Mouse (Mus musculus) CD4-positive, CD25-positive, alpha-beta regulatory T cell, adult 4 months (primary cell): ENCODE data around the gene Mtmr2. TPM values are rescaled to one million over a fixed set of nuclear protein-coding genes. Genes with fewer than 3 reads are reported as not detected.

Source experiments
- ATAC-seq: one replicate; pipeline ENCODE4 v1.8.0; 2017
- polyA plus RNA-seq, 2 experiments: library from polyadenylated mRNA; unstranded; fragments of 100-300 nt; shearing (Covaris generic); gene quantifications; one replicate each; pipeline ENCODE4 v1.2.1; 2017

Mtmr2 gene
- polyA plus RNA-seq, 2 experiments from 2014 or later, result 30.9 to 31.9 TPM

DNA sequence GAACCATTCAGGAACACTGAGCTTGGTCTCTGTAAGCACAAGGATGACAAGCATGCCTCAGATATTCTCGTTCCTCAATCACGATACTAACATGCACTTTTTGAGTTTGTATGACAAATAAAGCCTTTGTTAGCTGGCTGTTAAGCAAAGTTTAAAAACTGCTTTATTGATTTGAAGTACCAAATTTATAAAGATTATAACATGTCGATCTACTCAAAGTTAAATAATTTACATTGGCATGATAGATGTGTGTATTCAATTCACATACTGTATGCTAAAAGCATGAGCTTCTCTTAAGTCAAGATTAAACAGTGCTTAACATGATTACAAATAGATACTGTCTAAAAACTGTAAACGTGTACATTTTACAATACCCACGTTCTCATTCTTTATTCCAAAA lies 59.4 kb downstream of the Mtmr2 start:
- no peak for ATAC-seq

DNA sequence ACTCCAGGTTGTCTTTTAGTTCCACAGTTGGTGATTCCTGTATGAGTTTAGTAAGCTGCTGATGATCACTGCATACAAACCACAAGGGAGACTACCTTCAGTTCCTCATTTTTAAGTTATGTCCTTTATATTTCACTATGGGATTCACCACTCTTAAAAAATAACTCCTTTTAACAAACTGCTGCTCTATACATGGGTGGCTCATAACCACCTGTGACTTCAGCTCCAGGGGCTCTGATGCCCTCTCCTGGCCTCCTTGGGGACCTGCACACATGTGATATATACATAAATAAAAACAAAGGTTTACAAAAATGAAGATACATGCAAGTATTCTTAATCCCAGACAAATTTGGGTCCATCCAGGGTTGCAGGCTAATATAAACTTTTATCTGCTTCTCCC lies 61.7 kb downstream of the Mtmr2 start:
- no peak for ATAC-seq

DNA sequence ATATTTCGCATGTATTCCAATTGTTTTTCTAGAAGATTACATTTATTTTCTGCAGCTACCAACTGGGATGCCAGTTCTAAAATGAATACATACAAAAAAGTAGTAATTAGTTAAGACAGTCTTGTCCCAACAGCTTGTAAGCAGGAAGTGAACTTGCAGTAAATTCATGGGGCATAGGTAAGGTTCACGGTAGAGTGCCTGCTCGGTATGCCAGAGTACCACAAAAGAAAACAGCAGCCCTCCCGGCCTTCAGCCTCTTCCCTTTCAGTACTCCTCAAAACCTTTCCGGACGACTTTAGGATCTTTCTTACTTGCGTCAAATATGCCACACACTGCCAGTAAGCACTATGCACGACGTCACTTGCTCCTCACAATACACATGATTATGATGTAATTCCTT lies 70.2 kb downstream of the Mtmr2 start:
- ATAC-seq, result no peak

DNA sequence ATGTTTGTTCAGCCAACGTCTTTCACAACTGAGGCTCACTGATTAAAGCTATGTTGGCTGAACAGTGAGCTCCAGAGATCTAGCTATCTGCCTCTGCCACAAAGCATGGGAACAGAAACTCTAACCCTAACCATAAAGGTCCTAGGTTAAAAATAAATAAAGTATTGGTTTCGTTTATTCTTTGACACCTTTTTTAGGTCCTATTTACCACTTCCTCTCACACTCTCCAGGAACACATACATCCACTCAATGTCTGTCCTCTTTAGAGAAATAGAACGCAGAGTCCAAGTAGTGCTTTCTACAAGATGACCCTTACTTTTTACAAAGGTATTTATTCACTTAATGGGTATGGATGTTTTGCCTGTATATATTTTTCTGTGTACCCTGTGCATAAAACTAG lies 72.6 kb downstream of the Mtmr2 start:
- ATAC-seq, result no peak

DNA sequence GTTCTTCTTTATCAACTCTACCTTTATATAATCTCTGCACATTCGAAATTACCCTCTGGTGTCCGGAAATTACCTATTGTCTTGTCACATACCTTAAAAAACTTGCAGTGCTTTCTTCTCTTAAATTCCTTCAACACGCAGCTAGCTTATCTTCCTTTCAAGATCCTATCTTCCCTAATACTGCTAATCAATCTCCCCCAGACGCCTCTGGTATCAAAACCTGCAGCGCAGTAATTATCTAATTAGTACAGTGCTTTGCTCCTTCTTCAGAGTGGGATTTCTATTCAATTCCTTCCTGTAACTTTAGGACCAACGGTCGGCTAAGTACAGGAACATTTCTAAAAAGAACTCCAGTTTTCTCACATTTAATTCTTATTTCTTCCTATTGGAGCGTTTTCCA lies 77.7 kb downstream of the Mtmr2 start:
- no peak for ATAC-seq

DNA sequence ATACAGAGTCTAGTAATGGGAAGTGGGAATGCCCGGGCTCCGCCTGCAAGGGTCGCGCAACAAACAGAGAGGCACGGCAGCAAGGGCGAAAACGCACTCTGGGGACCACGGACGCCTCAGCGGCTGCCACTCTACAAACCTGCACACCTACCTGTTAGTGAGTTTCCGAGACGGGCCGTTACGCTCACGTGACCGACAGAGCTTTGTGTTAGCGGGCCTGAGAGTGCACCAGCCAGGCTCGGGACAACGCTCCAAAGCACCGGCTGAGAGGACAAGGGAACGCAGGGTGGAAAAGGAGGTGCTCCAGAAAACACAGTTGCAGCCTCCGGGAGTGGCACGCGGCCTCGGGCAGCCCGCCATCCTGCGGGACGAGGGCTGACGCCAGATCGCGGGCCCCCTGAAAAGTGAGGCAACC lies 78.2 kb downstream of the Mtmr2 start:
- peak; percentile 13 for ATAC-seq

DNA sequence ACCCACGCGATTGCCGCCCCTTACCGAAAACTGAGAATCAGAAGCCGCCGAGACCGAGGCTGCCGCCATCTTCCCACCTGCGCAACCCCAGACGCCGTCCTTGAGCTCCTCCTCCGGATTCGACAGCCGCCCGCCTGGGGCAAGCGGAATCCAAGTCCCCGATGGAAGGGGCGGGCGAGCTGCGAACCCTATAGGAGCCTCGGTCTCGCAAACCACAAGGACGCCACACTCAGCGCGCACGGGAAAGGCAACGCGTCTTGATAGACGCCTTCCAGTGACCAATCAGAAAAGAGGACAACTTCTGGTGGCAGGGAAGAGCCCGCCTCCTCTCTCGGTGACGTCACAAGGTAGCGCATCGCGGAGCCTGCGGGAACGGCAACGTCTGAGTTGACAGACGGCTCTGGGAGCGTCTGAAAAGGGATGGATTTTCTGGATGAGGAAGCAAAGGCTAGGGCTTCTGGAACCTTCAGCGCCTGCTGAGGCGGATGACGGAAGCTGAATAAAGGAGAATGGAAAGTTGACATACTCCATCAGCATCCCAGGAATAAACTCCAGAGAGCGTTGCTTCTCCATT lies 78.7 kb downstream of the Mtmr2 start, which contains the start of gene Cep57:
Gene Cep57, minus strand, starts transcription at position 276 of the 574 bp plus-strand sequence.
- ATAC-seq, result peak; percentile 75

DNA sequence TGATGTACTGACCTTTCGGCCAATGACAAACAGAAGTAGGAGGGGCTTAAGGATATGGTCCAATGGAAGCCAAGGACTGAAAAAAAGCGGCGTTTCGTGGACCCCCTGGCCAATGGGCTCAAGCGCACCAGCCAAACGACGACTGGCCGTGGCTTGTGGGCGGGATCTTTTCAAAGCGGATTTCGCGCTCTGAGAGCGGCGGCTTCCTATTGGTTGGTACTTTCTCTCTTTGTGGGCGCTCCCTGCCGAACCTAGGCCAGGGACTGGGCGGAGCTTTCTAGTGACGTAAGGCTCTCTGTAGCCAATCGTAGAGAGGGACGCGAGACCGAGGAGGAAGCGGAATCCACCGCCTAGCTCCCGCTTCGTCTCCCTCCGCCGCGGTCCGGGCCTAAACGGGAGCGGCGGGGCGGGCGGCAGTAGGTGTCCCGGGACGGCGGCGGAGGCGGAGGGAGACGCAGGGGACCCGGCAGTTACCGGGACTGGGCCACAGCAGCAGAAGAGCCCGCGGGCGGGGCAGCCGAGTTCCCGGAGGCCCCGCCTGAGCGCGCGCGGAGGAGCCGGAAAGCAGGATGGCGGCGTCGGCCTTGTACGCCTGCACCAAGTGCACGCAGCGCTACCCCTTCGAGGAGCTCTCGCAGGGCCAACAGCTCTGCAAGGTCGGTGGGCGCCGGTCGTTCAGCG lies 79.3 kb downstream of the Mtmr2 start, which contains the start of gene Fam76b:
Gene Fam76b, plus strand, starts transcription at position 311 of the 681 bp plus-strand sequence.
- peak; percentile 76 for ATAC-seq

DNA sequence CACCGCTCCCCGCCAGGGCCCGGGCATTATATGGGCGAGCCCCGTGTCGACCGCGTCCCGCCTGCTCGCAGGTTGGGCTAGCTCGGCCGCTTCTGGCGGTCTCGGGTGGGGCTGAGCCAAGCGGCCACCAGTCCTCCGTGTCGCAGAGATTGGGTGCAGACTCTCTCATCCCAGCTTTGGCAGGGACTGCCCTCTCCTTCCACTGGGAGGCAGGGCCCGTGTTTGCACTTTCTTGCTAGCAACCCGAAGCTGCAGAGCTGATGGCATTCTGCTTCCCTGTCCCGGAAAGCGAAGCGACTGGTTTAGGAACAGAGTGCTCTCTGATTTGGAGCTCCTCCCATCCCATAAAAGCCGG lies 79.9 kb downstream of the Mtmr2 start:
- peak; percentile 1 for ATAC-seq

DNA sequence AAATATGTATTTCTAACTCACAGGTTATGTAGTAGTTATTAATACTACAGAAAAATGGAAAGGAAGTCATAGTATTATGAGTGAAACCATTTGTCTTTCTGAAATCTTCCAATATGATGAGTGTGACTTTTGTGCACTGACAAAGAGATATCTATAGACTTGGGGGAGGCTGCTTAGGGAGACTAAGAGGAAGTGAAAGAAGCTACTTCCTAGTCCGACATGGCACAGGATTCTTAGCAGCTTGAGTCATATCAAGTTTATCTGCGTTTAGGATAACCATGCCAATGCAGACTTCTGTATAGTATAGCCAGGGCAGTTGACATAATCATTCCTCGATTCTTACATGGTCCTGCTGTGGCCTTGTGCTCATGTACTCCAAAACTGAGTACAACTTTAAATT lies 87.0 kb downstream of the Mtmr2 start:
- no peak for ATAC-seq

DNA sequence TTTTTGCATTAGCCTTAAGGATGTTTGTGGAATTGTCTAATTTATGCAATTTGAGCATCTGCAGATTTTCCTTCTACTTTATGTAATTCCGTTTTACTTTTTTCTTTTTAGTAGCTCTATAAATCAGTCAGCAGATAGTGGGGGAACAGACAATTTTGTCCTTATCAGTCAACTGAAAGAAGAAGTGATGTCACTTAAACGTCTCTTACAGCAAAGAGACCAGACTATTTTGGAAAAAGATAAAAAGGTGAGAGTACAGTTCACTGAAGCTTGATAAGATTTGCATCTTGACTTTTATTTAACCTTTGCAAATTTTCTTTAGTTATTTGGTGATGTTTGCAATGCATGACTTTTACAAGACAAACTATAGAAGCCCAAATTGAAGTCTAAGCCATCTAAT lies 88.5 kb downstream of the Mtmr2 start:
- ATAC-seq, result no peak

DNA sequence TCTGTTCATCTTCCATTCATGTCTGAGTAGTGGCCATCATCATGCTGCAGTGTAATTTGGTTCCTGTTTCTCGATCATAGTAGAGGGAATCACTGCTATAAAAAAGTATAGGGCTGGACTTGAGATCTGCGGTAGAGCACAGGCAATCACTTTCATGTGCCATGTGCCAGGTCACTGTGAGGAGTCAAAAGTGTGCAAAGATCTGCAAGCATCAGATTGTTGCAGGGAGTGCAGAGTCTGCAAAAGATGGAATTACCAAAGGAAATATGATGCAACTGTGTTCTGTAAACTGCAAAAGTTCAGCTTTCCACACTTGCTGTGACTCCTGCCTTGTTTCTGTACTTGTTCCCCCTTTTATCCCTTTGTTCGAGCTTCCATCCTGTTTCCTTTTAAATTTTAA lies 99.4 kb downstream of the Mtmr2 start:
- no peak for ATAC-seq

DNA sequence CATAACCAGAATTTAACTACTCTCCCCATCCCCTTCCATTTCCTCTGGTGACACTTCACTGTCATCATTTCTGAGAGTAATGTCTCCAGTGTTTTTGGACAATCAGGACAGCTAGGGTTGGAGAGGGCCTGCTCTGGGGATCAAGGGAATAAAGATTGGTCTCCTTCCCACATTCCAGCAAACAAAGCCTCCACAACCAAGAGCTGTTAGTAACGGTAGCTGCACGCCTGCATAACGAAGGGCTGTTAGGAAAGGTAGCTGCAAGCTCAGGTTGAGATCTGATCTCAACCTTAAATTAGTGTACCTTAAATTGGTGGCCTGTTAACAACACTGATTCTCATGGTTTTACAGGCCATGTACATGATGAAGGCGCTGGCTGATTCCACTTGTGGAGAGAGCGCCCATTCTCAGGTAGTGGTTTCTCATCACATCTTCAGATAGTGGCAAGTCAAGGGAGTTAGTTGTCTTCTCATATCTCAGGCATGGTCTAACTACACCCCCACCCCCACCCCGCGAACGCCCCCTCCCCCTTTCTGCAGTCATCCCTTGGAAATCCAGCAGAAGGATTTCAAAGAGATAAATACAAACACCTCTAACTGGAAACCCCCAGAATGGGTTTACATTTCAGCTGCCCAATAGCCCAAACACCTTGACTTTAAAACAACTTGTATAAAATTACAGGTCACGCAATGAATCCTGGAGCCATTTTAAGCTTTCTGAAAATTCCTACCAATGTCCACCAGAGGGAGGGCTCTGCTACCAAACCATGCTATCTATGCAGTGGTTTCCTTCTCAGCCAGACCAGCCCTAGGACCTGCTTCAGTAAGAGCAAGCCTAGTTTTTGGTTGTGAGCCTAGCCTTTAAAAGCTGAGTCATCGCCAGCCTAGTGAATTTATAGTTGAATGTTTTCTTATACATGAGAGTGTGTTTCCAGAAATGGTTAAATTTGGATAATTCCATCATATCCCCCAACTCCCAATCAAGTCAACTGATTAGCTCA lies 100.6 kb downstream of the Mtmr2 start:
- peak; percentile 89 for ATAC-seq

DNA sequence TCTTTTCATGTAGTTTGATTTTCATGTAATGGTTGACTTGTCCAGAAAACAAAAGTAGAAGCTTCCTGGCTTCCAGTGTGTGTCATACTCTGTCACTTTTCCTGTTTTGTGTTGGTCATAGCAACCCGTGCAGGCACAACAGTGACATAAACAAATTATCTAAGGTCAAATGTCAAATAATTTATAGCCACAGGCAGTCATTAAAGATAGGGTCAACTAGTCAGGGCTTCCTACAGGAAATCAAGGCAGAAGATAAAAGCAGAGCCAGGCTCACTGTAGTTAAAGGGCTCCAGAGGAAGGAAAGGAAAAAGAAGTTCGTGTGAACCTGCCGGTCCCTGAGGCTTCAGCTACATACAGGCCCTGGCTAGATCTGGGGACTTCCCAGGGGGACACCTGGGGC lies 105.7 kb downstream of the Mtmr2 start:
- ATAC-seq, result no peak

Other genes starting within 250 kb of the Mtmr2 start
- 10 to 100 TPM; 43.1 to 49.9 TPM for gene Cep57, start 78.7 kb downstream of the Mtmr2 start, polyA plus RNA-seq
- gene Fam76b, start 79.3 kb downstream of the Mtmr2 start, polyA plus RNA-seq, result 10 to 100 TPM; 13.9 to 17.8 TPM